Mouse (Mus musculus): ENCODE measurements around the gene Tll1.

GRCm38 (mm10) chr8:64193421-64193820 is 12.7 kb downstream of the Tll1 start:
- TF ChIP-seq CTCF (IDR thresholded peaks at IDR 0.05) (no peak), POLR2A (IDR thresholded peaks at IDR 0.05; ENCODE audit: insufficient read depth, low read depth, low read length) (no peak)
